Mouse (Mus musculus) embryonic fibroblast, embryonic 13.5 days (primary cell): ENCODE measurements around the gene Map4k5.

Experiments used
- CTCF ChIP-seq: IDR thresholded peaks from 2 replicates; pipeline ENCODE4 v1.5.1; 2011; ENCODE audit warnings: mild to moderate bottlenecking, control low read depth, low read length, moderate library complexity, borderline replicate concordance; ENCODE audit not compliant: insufficient read depth
- POLR2A ChIP-seq: IDR thresholded peaks from 2 replicates; pipeline ENCODE4 v1.6.1; 2011; ENCODE audit warnings: low read depth, mild to moderate bottlenecking, control low read depth, low read length, moderate library complexity

- no peak for TF ChIP-seq CTCF
- TF ChIP-seq POLR2A = no peak
Measured at GRCm38 (mm10) chr12:69831239-69831910, 61.6 kb downstream of the Map4k5 start.
